ENCODE assay signal across 20 mouse cellular contexts in genomic region chr13:23916132-23916531, GRCm38 (mm10). TPM values are rescaled to one million over a fixed set of nuclear protein-coding genes. Genes with fewer than 3 reads are reported as not detected.
A peak's percentile ranks its signal among the peaks of the same experiment; 100 is the strongest.
DNase-seq lines count a peak whose midpoint lies in the region; ATAC-seq and TF ChIP-seq lines count a peak whose summit lies in the region.
"Had no signal": no experiment of that assay in that cellular context is flagged by ENCODE, and none has a peak within 500 bp of the region (broad histone marks: within the 10 kb centered on the region; RNA-seq: fewer than 3 reads in every experiment).

No protein-coding gene starts in this region.

- H3K36me3 ChIP-seq in intestine, embryonic 16.5 days (ENCODE audit: control insufficient read depth, insufficient read depth, low read length): no peaks in the 10 kb centered on the region
- H3K36me3 ChIP-seq in intestine, embryonic 15.5 days: no peaks in the 10 kb centered on the region
- H3K36me3 ChIP-seq in myocyte (ENCODE audit: control insufficient read depth, insufficient read depth): no peaks in the 10 kb centered on the region
- H3K36me3 ChIP-seq: lung, embryonic 15.5 days had no signal

- no peak overlapping the region for H3K9ac ChIP-seq in intestine, embryonic 16.5 days (ENCODE audit: low read depth, low read length)
- H3K9ac ChIP-seq in intestine, embryonic 15.5 days: no peak overlapping the region
- H3K9ac ChIP-seq: lung, embryonic 15.5 days had no signal

- DNase-seq in gastrocnemius, adult 2 months: peak; percentile 54
- no peak for DNase-seq in gastrocnemius, postnatal 4 days (ENCODE audit: low spot score in 2 of 2)
- DNase-seq in adrenal gland, postnatal 36 days: peak; percentile 55 to 64
- DNase-seq: cerebellum, adult 2 months; thymus, adult 2 months had no signal

- 75% methylated on average over 1 of the region's 1 CpGs for WGBS in intestine, embryonic 16.5 days
- WGBS in intestine, embryonic 15.5 days: 69% methylated on average over 1 of the region's 1 CpGs

- H3K27me3 ChIP-seq in intestine, embryonic 16.5 days (replicated peaks; ENCODE audit: control insufficient read depth, insufficient read depth, low read length): no peaks in the 10 kb centered on the region
- no peaks in the 10 kb centered on the region for H3K27me3 ChIP-seq in intestine, embryonic 15.5 days (replicated peaks)
- H3K27me3 ChIP-seq in myocyte (ENCODE audit: control insufficient read depth, insufficient read depth, insufficient read length): no peaks in the 10 kb centered on the region
- H3K27me3 ChIP-seq: lung, embryonic 15.5 days had no signal

- H3ac ChIP-seq in myocyte (ENCODE audit: control insufficient read depth, insufficient read length): no peak overlapping the region

- no peaks in the 10 kb centered on the region for H3K9me3 ChIP-seq in intestine, embryonic 16.5 days (ENCODE audit: control insufficient read depth, low read length)
- H3K9me3 ChIP-seq in intestine, embryonic 15.5 days: no peaks in the 10 kb centered on the region
- H3K9me3 ChIP-seq: lung, embryonic 15.5 days had no signal

- no peak overlapping the region for H3K4me2 ChIP-seq in intestine, embryonic 16.5 days (ENCODE audit: low read depth, low read length)
- H3K4me2 ChIP-seq in intestine, embryonic 15.5 days (replicated peaks): no peak overlapping the region
- peak overlapping the region; percentile 32 for H3K4me2 ChIP-seq in myocyte (ENCODE audit: low read depth)
- H3K4me2 ChIP-seq: liver, embryonic 11.5 days; lung, embryonic 15.5 days had no signal

- H3K27ac ChIP-seq in gastrocnemius, adult 2 months: no peak overlapping the region
- 0 out of 2 replicates have a peak overlapping the region, but pooled peaks have one; percentile 9 for H3K27ac ChIP-seq in intestine, embryonic 16.5 days (ENCODE audit: low read length)
- no peak overlapping the region for H3K27ac ChIP-seq in intestine, embryonic 15.5 days
- H3K27ac ChIP-seq: lung, embryonic 15.5 days had no signal

- no peaks in the 10 kb centered on the region for H3K79me2 ChIP-seq in myocyte (ENCODE audit: control insufficient read depth, insufficient read depth)

- intact Hi-C loops in gastrocnemius, adult 2 months (cut with DNase I): no loop called here

- H3K4me1 ChIP-seq in intestine, embryonic 16.5 days (ENCODE audit: control insufficient read depth, insufficient read depth, low read length): peaks cover 21% of the 10 kb centered on the region
- H3K4me1 ChIP-seq in intestine, embryonic 15.5 days (replicated peaks): peaks cover 9% of the 10 kb centered on the region; the same call in 1 of the 2 replicates

- no peak for TF ChIP-seq POLR2A in myocyte (IDR thresholded peaks at IDR 0.05; ENCODE audit: insufficient read length, low read depth)

- no peak for ATAC-seq in intestine, embryonic 16.5 days
- no peak for ATAC-seq in intestine, embryonic 15.5 days
- no peak for ATAC-seq in megakaryocyte-erythroid progenitor cell, adult 5-6 weeks (replicated peaks; ENCODE audit: low FRiP score, low TSS enrichment, poor library complexity, severe bottlenecking)
- no peak for ATAC-seq in cerebellum, adult (ENCODE audit: insufficient number of reproducible peaks, low FRiP score, low TSS enrichment)
- ATAC-seq: hindbrain, embryonic 16.5 days had no signal

- H3K4me3 ChIP-seq in gastrocnemius, adult 2 months: no peak overlapping the region
- H3K4me3 ChIP-seq in intestine, embryonic 16.5 days (ENCODE audit: low read length): no peak overlapping the region
- H3K4me3 ChIP-seq in intestine, embryonic 15.5 days (replicated peaks): no peak overlapping the region
- no peak overlapping the region for H3K4me3 ChIP-seq in myocyte
- H3K4me3 ChIP-seq: lung, embryonic 15.5 days had no signal

- TF ChIP-seq CTCF in gastrocnemius, adult 2 months (IDR thresholded peaks at IDR 0.05): no peak

TF ChIP-seq in myocyte, 11 proteins besides CTCF, POLR2A, EP300 and RAD21:
- TF ChIP-seq REST (IDR thresholded peaks at IDR 0.05; ENCODE audit: insufficient read depth, insufficient read length) (no peak), TCF12 (IDR thresholded peaks at IDR 0.05; ENCODE audit: insufficient read depth, poor library complexity, severe bottlenecking) (peak; percentile 67), MYOD1 (IDR thresholded peaks at IDR 0.05; ENCODE audit: control insufficient read depth in 1 of 3, insufficient read length in 2 of 3, low read depth in 2 of 3) (peak; percentile 82 to 88 (median 84)), TCF3 (IDR thresholded peaks at IDR 0.05; ENCODE audit: insufficient read length, low read depth) (peak; percentile 68), MYOG (IDR thresholded peaks at IDR 0.05; ENCODE audit: control insufficient read depth in 1 of 3, insufficient read depth in 1 of 3, insufficient read length in 2 of 3, low read depth in 2 of 3) (peak in 2 of 3 experiments; percentile 40 to 81)

RNA-seq across cellular contexts. Expression of gene Slc17a4, which starts 1.3 kb away (rescaled TPM):
- not detected for total RNA-seq in gastrocnemius, adult 2 months (2021)
- total RNA-seq in gastrocnemius, postnatal 4 days (2021): not detected
- 24.8 and 31.7 TPM in 2 replicates for polyA plus RNA-seq in intestine, embryonic 16.5 days (2015; fragmentation: Nextera tagmentation; extraction: Ambion mirVana)
- polyA plus RNA-seq in intestine, embryonic 15.5 days (2015; fragmentation: Nextera tagmentation; extraction: Ambion mirVana): 17.0 and 19.6 TPM in 2 replicates
- total RNA-seq in adrenal gland, postnatal 36 days (2021): under 1 TPM in 1 of 2 experiments, not detected in 1; 0.23 TPM
- 0.02 TPM for polyA plus RNA-seq in myocyte (2012; fragmentation: generic; extraction: Trizol)
- total RNA-seq in megakaryocyte-erythroid progenitor cell, adult 5-6 weeks (2014; fragmentation: Nextera tagmentation): 1.2 TPM in 2 replicates
- 1.0 and 1.3 TPM in 2 replicates for total RNA-seq in megakaryocyte-erythroid progenitor cell, adult 5-6 weeks (2017)
- total RNA-seq: layer of hippocampus, postnatal 10 days; left cerebral cortex, postnatal 36 days; MEL had no signal
- polyA plus RNA-seq: brain, embryonic 14.5 days; cerebellum, adult 2 months; embryonic facial prominence, embryonic 11.5 days; hindbrain, embryonic 16.5 days; liver, embryonic 11.5 days; lung, embryonic 15.5 days had no signal

RNA-seq across cellular contexts. Expression of gene Hist1h2ba, which starts 17.8 kb away (rescaled TPM):
- total RNA-seq in gastrocnemius, adult 2 months (2021): not detected
- not detected for total RNA-seq in gastrocnemius, postnatal 4 days (2021)
- not detected in 2 replicates for polyA plus RNA-seq in intestine, embryonic 16.5 days (2015; fragmentation: Nextera tagmentation; extraction: Ambion mirVana)
- not detected in 2 replicates for polyA plus RNA-seq in intestine, embryonic 15.5 days (2015; fragmentation: Nextera tagmentation; extraction: Ambion mirVana)
- not detected for total RNA-seq in adrenal gland, postnatal 36 days (2021)
- polyA plus RNA-seq in myocyte (2012; fragmentation: generic; extraction: Trizol): not detected
- total RNA-seq in megakaryocyte-erythroid progenitor cell, adult 5-6 weeks (2014; fragmentation: Nextera tagmentation): not detected in 2 replicates
- not detected in 2 replicates for total RNA-seq in megakaryocyte-erythroid progenitor cell, adult 5-6 weeks (2017)
- total RNA-seq: layer of hippocampus, postnatal 10 days; left cerebral cortex, postnatal 36 days; megakaryocyte progenitor cell, adult 5-6 weeks; MEL had no signal
- polyA plus RNA-seq: brain, embryonic 14.5 days; cerebellum, adult 2 months; embryonic facial prominence, embryonic 11.5 days; hindbrain, embryonic 16.5 days; kidney, embryonic 16.5 days; liver, embryonic 11.5 days; lung, embryonic 15.5 days; thymus, adult 2 months had no signal

RNA-seq across cellular contexts. Expression of gene Hist1h2aa, which starts 18.1 kb away (rescaled TPM):
- not detected for total RNA-seq in gastrocnemius, adult 2 months (2021)
- not detected for total RNA-seq in gastrocnemius, postnatal 4 days (2021)
- not detected in 2 replicates for polyA plus RNA-seq in intestine, embryonic 16.5 days (2015; fragmentation: Nextera tagmentation; extraction: Ambion mirVana)
- polyA plus RNA-seq in intestine, embryonic 15.5 days (2015; fragmentation: Nextera tagmentation; extraction: Ambion mirVana): not detected in 2 replicates
- not detected for total RNA-seq in adrenal gland, postnatal 36 days (2021)
- polyA plus RNA-seq in myocyte (2012; fragmentation: generic; extraction: Trizol): not detected
- total RNA-seq in megakaryocyte-erythroid progenitor cell, adult 5-6 weeks (2014; fragmentation: Nextera tagmentation): not detected in 2 replicates
- not detected in 2 replicates for total RNA-seq in megakaryocyte-erythroid progenitor cell, adult 5-6 weeks (2017)
- total RNA-seq: layer of hippocampus, postnatal 10 days; left cerebral cortex, postnatal 36 days; megakaryocyte progenitor cell, adult 5-6 weeks; MEL had no signal
- polyA plus RNA-seq: brain, embryonic 14.5 days; cerebellum, adult 2 months; embryonic facial prominence, embryonic 11.5 days; hindbrain, embryonic 16.5 days; kidney, embryonic 16.5 days; liver, embryonic 11.5 days; lung, embryonic 15.5 days; thymus, adult 2 months had no signal

RNA-seq across cellular contexts. Expression of gene Slc17a1, which starts 48.6 kb away (rescaled TPM):
- not detected for total RNA-seq in gastrocnemius, adult 2 months (2021)
- total RNA-seq in gastrocnemius, postnatal 4 days (2021): not detected
- polyA plus RNA-seq in intestine, embryonic 16.5 days (2015; fragmentation: Nextera tagmentation; extraction: Ambion mirVana): 0.77 and 0.97 TPM in 2 replicates
- 0.35 and 0.55 TPM in 2 replicates for polyA plus RNA-seq in intestine, embryonic 15.5 days (2015; fragmentation: Nextera tagmentation; extraction: Ambion mirVana)
- not detected for total RNA-seq in adrenal gland, postnatal 36 days (2021)
- polyA plus RNA-seq in myocyte (2012; fragmentation: generic; extraction: Trizol): not detected
- total RNA-seq in megakaryocyte-erythroid progenitor cell, adult 5-6 weeks (2014; fragmentation: Nextera tagmentation): not detected in 2 replicates
- total RNA-seq in megakaryocyte-erythroid progenitor cell, adult 5-6 weeks (2017): not detected in 2 replicates
- total RNA-seq: layer of hippocampus, postnatal 10 days; left cerebral cortex, postnatal 36 days; megakaryocyte progenitor cell, adult 5-6 weeks; MEL had no signal
- polyA plus RNA-seq: brain, embryonic 14.5 days; cerebellum, adult 2 months; embryonic facial prominence, embryonic 11.5 days; hindbrain, embryonic 16.5 days; liver, embryonic 11.5 days had no signal

Comparison
In these comparisons a context has a peak if more than half of its experiments do, and no peak if none do; other contexts are left out.
1. DNase-seq: peak in gastrocnemius, adult 2 months (single experiment) and adrenal gland, postnatal 36 days (2 of 2); none in gastrocnemius, postnatal 4 days (0 of 2).